Mouse (Mus musculus) cerebellum, adult 2 months (tissue): Measurements from ENCODE around the gene Zcchc9.

Experiments used
- CTCF ChIP-seq: fragments of 200-500 bp; IDR thresholded peaks from 2 replicates; pipeline ENCODE4 v1.5.1; 2011; ENCODE audit warnings: low read depth, mild to moderate bottlenecking, control low read depth, low read length, moderate library complexity, borderline replicate concordance; ENCODE audit not compliant: insufficient read depth
- POLR2A ChIP-seq: fragments of 200-500 bp; IDR thresholded peaks from 2 replicates; pipeline ENCODE4 v1.6.1; 2011; ENCODE audit warnings: low read length, control low read depth, borderline replicate concordance; ENCODE audit not compliant: insufficient read depth

DNA sequence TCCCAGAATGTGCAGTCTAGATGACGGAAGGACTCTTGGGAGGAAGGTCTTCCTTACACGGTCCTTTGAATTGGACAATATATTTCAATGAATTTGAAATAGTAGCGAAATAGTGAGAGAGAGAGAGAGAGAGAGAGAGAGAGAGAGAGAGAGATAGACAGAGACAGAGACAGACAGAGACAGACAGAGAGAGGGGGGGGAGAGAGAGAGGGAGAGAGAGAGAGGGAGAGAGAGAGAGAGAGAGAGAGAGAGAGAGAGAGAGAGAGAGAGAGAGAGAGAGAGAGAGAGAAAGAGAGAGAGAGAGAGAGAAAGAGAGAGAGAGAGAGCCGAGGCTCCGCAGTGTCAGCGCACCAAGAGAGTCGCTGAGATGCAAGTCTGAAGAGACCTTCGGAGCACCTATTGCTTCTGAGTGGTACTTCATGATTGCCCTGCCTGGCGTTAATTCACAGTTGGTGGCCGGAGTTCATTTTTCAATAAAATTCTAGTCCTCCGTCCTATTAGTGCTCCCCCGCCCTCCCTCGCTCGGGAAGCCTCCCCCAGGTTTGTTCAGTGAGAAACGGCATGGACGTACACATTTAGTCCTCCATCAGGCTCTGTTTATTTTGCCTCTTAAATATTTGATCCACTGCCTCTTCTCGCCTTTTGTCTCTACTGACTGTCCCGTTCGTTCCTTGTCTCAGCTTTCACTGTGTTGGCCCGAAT is 520 bp upstream of the Zcchc9 start:
- TF ChIP-seq POLR2A (no peak), CTCF (no peak)
